Mouse (Mus musculus): ENCODE measurements around the gene Naaladl2. TPM values are rescaled to one million over a fixed set of nuclear protein-coding genes. Genes with fewer than 3 reads are reported as not detected.
"Not testable (repeated sequence)": the region's sequence is repeated elsewhere in the genome, so short reads cannot be mapped to it uniquely, and the experiment has no call there.

The Naaladl2 gene
- polyA plus RNA-seq, 1 experiment from 2014 or later = 0.50 TPM

GRCm38 (mm10) chr3:24321489-24322405, 822.3 kb downstream of the Naaladl2 start:
- Histone ChIP-seq H3K27ac (no peak overlapping the region), H3K36me3 (no peaks in the 10 kb centered on the region), H3K4me3 (no peak overlapping the region), H3K9me3 (no peaks in the 10 kb centered on the region), H3K4me1 (replicated peaks) (no peaks in the 10 kb centered on the region), H3K27me3 (ENCODE audit: insufficient read depth, poor library complexity, severe bottlenecking) (no peaks in the 10 kb centered on the region)
- DNase-seq (ENCODE audit: low spot score) = peak; percentile 10
- 75% methylated on average over 11 of the region's 11 CpGs for WGBS

- Histone ChIP-seq H3K4me1 (replicated peaks) (no peaks in the 10 kb centered on the region), H3K27me3 (ENCODE audit: insufficient read depth, poor library complexity, severe bottlenecking) (no peaks in the 10 kb centered on the region), H3K9me3 (no peaks in the 10 kb centered on the region), H3K27ac (no peak overlapping the region), H3K4me3 (no peak overlapping the region), H3K36me3 (no peaks in the 10 kb centered on the region)
- DNase-seq (ENCODE audit: low spot score) = no peak
- WGBS = 76% methylated on average over 4 of the region's 4 CpGs
Measured at GRCm38 (mm10) chr3:24314658-24315297, 829.3 kb downstream of the Naaladl2 start.

GRCm38 (mm10) chr3:24225418-24225817, 918.6 kb downstream of the Naaladl2 start:
- Histone ChIP-seq H3K4me3 (no peak overlapping the region), H3K4me1 (replicated peaks) (no peaks in the 10 kb centered on the region), H3K27ac (no peak overlapping the region), H3K36me3 (no peaks in the 10 kb centered on the region), H3K27me3 (ENCODE audit: insufficient read depth, poor library complexity, severe bottlenecking) (no peaks in the 10 kb centered on the region), H3K9me3 (no peaks in the 10 kb centered on the region)
- 87% methylated on average over 2 of the region's 2 CpGs for WGBS
- DNase-seq (ENCODE audit: low spot score) = no peak

- H3K36me3 ChIP-seq = no peaks in the 10 kb centered on the region
- H3K4me3 ChIP-seq = no peak overlapping the region
- 92% methylated on average over 1 of the region's 1 CpGs for WGBS
- H3K9me3 ChIP-seq = no peaks in the 10 kb centered on the region
- H3K27ac ChIP-seq = no peak overlapping the region
- no peaks in the 10 kb centered on the region for H3K27me3 ChIP-seq (ENCODE audit: insufficient read depth, poor library complexity, severe bottlenecking)
- H3K4me1 ChIP-seq (replicated peaks) = no peaks in the 10 kb centered on the region
- DNase-seq (ENCODE audit: low spot score) = no peak
Measured at GRCm38 (mm10) chr3:24217476-24217875, 926.6 kb downstream of the Naaladl2 start.

GRCm38 (mm10) chr3:24166531-24166930, 977.5 kb downstream of the Naaladl2 start:
- no peaks in the 10 kb centered on the region for H3K4me1 ChIP-seq (replicated peaks)
- H3K9me3 ChIP-seq = no peaks in the 10 kb centered on the region
- H3K36me3 ChIP-seq = no peaks in the 10 kb centered on the region
- no peak overlapping the region for H3K4me3 ChIP-seq
- H3K27me3 ChIP-seq (ENCODE audit: insufficient read depth, poor library complexity, severe bottlenecking) = no peaks in the 10 kb centered on the region
- H3K27ac ChIP-seq = no peak overlapping the region
- DNase-seq (ENCODE audit: low spot score) = no peak

- no peak for DNase-seq (ENCODE audit: low spot score)
- no peaks in the 10 kb centered on the region for H3K36me3 ChIP-seq
- H3K4me3 ChIP-seq = no peak overlapping the region
- H3K4me1 ChIP-seq (replicated peaks) = no peaks in the 10 kb centered on the region
- H3K9me3 ChIP-seq = no peaks in the 10 kb centered on the region
- no peaks in the 10 kb centered on the region for H3K27me3 ChIP-seq (ENCODE audit: insufficient read depth, poor library complexity, severe bottlenecking)
- no peak overlapping the region for H3K27ac ChIP-seq
Measured at GRCm38 (mm10) chr3:24163992-24164391, 980.1 kb downstream of the Naaladl2 start.

GRCm38 (mm10) chr3:24151086-24151815, 992.8 kb downstream of the Naaladl2 start:
- WGBS = 79% methylated on average over 4 of the region's 4 CpGs
- not testable (repeated sequence) for H3K27ac ChIP-seq; H3K36me3 ChIP-seq; H3K9me3 ChIP-seq; DNase-seq (ENCODE audit: low spot score); H3K4me3 ChIP-seq; H3K27me3 ChIP-seq (ENCODE audit: insufficient read depth, poor library complexity, severe bottlenecking); H3K4me1 ChIP-seq (replicated peaks)

- Histone ChIP-seq H3K36me3 (no peaks in the 10 kb centered on the region), H3K27ac (no peak overlapping the region), H3K4me3 (no peak overlapping the region), H3K9me3 (no peaks in the 10 kb centered on the region), H3K4me1 (replicated peaks) (no peaks in the 10 kb centered on the region), H3K27me3 (ENCODE audit: insufficient read depth, poor library complexity, severe bottlenecking) (no peaks in the 10 kb centered on the region)
- 88% methylated on average over 1 of the region's 1 CpGs for WGBS
- DNase-seq (ENCODE audit: low spot score) = no peak
Measured at GRCm38 (mm10) chr3:24142808-24143207, 1001.3 kb downstream of the Naaladl2 start.

GRCm38 (mm10) chr3:24138002-24138401, 1006.1 kb downstream of the Naaladl2 start:
- Histone ChIP-seq H3K27me3 (ENCODE audit: insufficient read depth, poor library complexity, severe bottlenecking) (no peaks in the 10 kb centered on the region), H3K9me3 (no peaks in the 10 kb centered on the region), H3K27ac (no peak overlapping the region), H3K36me3 (no peaks in the 10 kb centered on the region), H3K4me3 (no peak overlapping the region), H3K4me1 (replicated peaks) (no peaks in the 10 kb centered on the region)
- 87% methylated on average over 1 of the region's 1 CpGs for WGBS
- DNase-seq (ENCODE audit: low spot score) = no peak

GRCm38 (mm10) chr3:24126200-24126599, 1017.9 kb downstream of the Naaladl2 start:
- Histone ChIP-seq H3K9me3 (no peaks in the 10 kb centered on the region), H3K4me1 (replicated peaks) (no peaks in the 10 kb centered on the region), H3K27me3 (ENCODE audit: insufficient read depth, poor library complexity, severe bottlenecking) (no peaks in the 10 kb centered on the region), H3K36me3 (no peaks in the 10 kb centered on the region), H3K4me3 (no peak overlapping the region), H3K27ac (no peak overlapping the region)
- WGBS = 84% methylated on average over 1 of the region's 1 CpGs
- DNase-seq (ENCODE audit: low spot score) = no peak

- H3K4me1 ChIP-seq (replicated peaks) = no peaks in the 10 kb centered on the region
- no peaks in the 10 kb centered on the region for H3K36me3 ChIP-seq
- H3K4me3 ChIP-seq = no peak overlapping the region
- H3K9me3 ChIP-seq = no peaks in the 10 kb centered on the region
- 87% methylated on average over 2 of the region's 2 CpGs for WGBS
- DNase-seq (ENCODE audit: low spot score) = no peak
- no peak overlapping the region for H3K27ac ChIP-seq
- no peaks in the 10 kb centered on the region for H3K27me3 ChIP-seq (ENCODE audit: insufficient read depth, poor library complexity, severe bottlenecking)
Measured at GRCm38 (mm10) chr3:24124034-24124433, 1020.0 kb downstream of the Naaladl2 start.

- no peak for DNase-seq (ENCODE audit: low spot score)
- Histone ChIP-seq H3K4me3 (no peak overlapping the region), H3K9me3 (no peaks in the 10 kb centered on the region), H3K36me3 (no peaks in the 10 kb centered on the region), H3K27ac (no peak overlapping the region), H3K4me1 (replicated peaks) (no peaks in the 10 kb centered on the region), H3K27me3 (ENCODE audit: insufficient read depth, poor library complexity, severe bottlenecking) (no peaks in the 10 kb centered on the region)
- WGBS = 93% methylated on average over 6 of the region's 6 CpGs
Measured at GRCm38 (mm10) chr3:24118136-24118535, 1025.9 kb downstream of the Naaladl2 start.

GRCm38 (mm10) chr3:24114849-24115248, 1029.2 kb downstream of the Naaladl2 start:
- Histone ChIP-seq H3K27ac (no peak overlapping the region), H3K27me3 (ENCODE audit: insufficient read depth, poor library complexity, severe bottlenecking) (no peaks in the 10 kb centered on the region), H3K9me3 (no peaks in the 10 kb centered on the region), H3K4me3 (no peak overlapping the region), H3K36me3 (no peaks in the 10 kb centered on the region), H3K4me1 (replicated peaks) (no peaks in the 10 kb centered on the region)
- WGBS = 91% methylated on average over 3 of the region's 3 CpGs
- DNase-seq (ENCODE audit: low spot score) = no peak
